Mouse (Mus musculus) lung, postnatal 0 days (tissue): ENCODE data around the gene Ubap2. TPM values are rescaled to one million over a fixed set of nuclear protein-coding genes. Genes with fewer than 3 reads are reported as not detected.
A peak's percentile ranks its signal among the peaks of the same experiment; 100 is the strongest.

Experiments used
- ATAC-seq: fragments of 200-750 bp; cut with Nextera tagmentation; 2 replicates; pipeline ENCODE4 v1.8.0; 2017; ENCODE audit warnings: moderate library complexity
- DNase-seq: peaks from one replicate; pipeline ENCODE4 v3.0.0-alpha.2; 2016; ENCODE audit warnings: low spot score
- H3K27ac ChIP-seq: fragments of 300-500 bp; sonication (generic); 2 replicates; pipeline ENCODE4 v1.5.1; 2014; ENCODE audit warnings: antibody characterized with exemption, mild to moderate bottlenecking, low read length, mixed read lengths
- H3K27me3 ChIP-seq: fragments of 300-500 bp; sonication (generic); replicated peaks from 2 replicates; pipeline ENCODE4 v1.6.1; 2014; ENCODE audit warnings: low read length, mixed read lengths; ENCODE audit not compliant: insufficient read depth
- H3K36me3 ChIP-seq: fragments of 300-500 bp; sonication (generic); 2 replicates; pipeline ENCODE4 v1.6.1; 2014; ENCODE audit warnings: low read length, mixed read lengths; ENCODE audit not compliant: insufficient read depth
- H3K4me1 ChIP-seq: fragments of 300-500 bp; sonication (generic); 2 replicates; pipeline ENCODE4 v1.6.1; 2014; ENCODE audit warnings: antibody characterized with exemption, low read depth, low read length, mixed read lengths; ENCODE audit not compliant: insufficient read depth
- H3K4me2 ChIP-seq: fragments of 300-500 bp; sonication (generic); replicated peaks from 2 replicates; pipeline ENCODE4 v1.6.1; 2014; ENCODE audit warnings: low read depth, mild to moderate bottlenecking, low read length, moderate library complexity, mixed read lengths
- H3K4me3 ChIP-seq: fragments of 300-500 bp; sonication (generic); 2 replicates; pipeline ENCODE4 v1.5.1; 2014; ENCODE audit warnings: low read depth, low read length
- H3K9ac ChIP-seq: fragments of 300-500 bp; sonication (generic); replicated peaks from 2 replicates; pipeline ENCODE4 v1.6.1; 2014; ENCODE audit warnings: low read depth, mild to moderate bottlenecking
- H3K9me3 ChIP-seq: fragments of 300-500 bp; sonication (generic); 2 replicates; pipeline ENCODE4 v1.6.1; 2016; ENCODE audit warnings: low read length, mixed read lengths
- CTCF ChIP-seq: IDR thresholded peaks from 2 replicates; pipeline ENCODE4 v1.5.1; 2016; ENCODE audit warnings: antibody characterized with exemption, mild to moderate bottlenecking
- EP300 ChIP-seq: IDR thresholded peaks from 2 replicates; pipeline ENCODE4 v1.6.1; 2016; ENCODE audit warnings: antibody characterized with exemption, mild to moderate bottlenecking, control low read depth
- WGBS: fragments of 180-500 bp; shearing (Covaris S2); extraction: QIAGEN DNeasy Blood & Tissue Kit; methylation state at CpG from one replicate; pipeline ENCODE4 v1.1.7; 2014; 5-methylcytosine and 5-hydroxymethylcytosine counted together
- polyA plus RNA-seq: library from polyadenylated mRNA; unstranded; fragments of >200 nt; fragmentation: Nextera tagmentation; extraction: Ambion mirVana; gene quantifications from 2 replicates; pipeline ENCODE4 v1.2.1, GENCODE M21; 2015

The Ubap2 gene
- polyA plus RNA-seq, 1 experiment from 2014 or later: 18.2 TPM

- Histone ChIP-seq H3K4me3 (no peak overlapping the region), H3K27me3 (no peaks in the 10 kb centered on the region), H3K36me3 (peaks cover 22% of the 10 kb centered on the region; the same call in 1 of the 2 replicates), H3K4me1 (no peaks in the 10 kb centered on the region), H3K4me2 (no peak overlapping the region), H3K27ac (no peak overlapping the region), H3K9ac (no peak overlapping the region), H3K9me3 (no peaks in the 10 kb centered on the region)
- DNase-seq (peak; percentile 46), ATAC-seq (no peak)
- TF ChIP-seq EP300 (no peak), CTCF (peak; percentile 47)
- 76% methylated on average over 1 of the region's 1 CpGs for WGBS
Observed at GRCm38 (mm10) chr4:41225412-41225811, 49.5 kb downstream of the Ubap2 start.

- ATAC-seq (peak; percentile 82), DNase-seq (peak; percentile 69)
- Histone ChIP-seq H3K4me3 (no peak overlapping the region), H3K27me3 (no peaks in the 10 kb centered on the region), H3K4me1 (no peaks in the 10 kb centered on the region), H3K36me3 (peaks cover 54% of the 10 kb centered on the region), H3K4me2 (no peak overlapping the region), H3K9ac (no peak overlapping the region), H3K9me3 (no peaks in the 10 kb centered on the region), H3K27ac (no peak overlapping the region)
- TF ChIP-seq EP300: no peak
- no peak for TF ChIP-seq CTCF
- 58% methylated on average over 4 of the region's 4 CpGs for WGBS
Observed at GRCm38 (mm10) chr4:41208050-41208449, 66.9 kb downstream of the Ubap2 start.

- ATAC-seq: no peak
- no peak for DNase-seq
- WGBS: 70% methylated on average over 8 of the region's 8 CpGs
- H3K36me3 ChIP-seq: peaks cover 63% of the 10 kb centered on the region
- TF ChIP-seq EP300 (no peak), CTCF (no peak)
- H3K9me3 ChIP-seq: no peaks in the 10 kb centered on the region
- no peak overlapping the region for H3K4me3 ChIP-seq
- no peaks in the 10 kb centered on the region for H3K27me3 ChIP-seq
- no peak overlapping the region for H3K9ac ChIP-seq
- no peaks in the 10 kb centered on the region for H3K4me1 ChIP-seq
- no peak overlapping the region for H3K27ac ChIP-seq
- no peak overlapping the region for H3K4me2 ChIP-seq
Observed at GRCm38 (mm10) chr4:41205751-41206150, 69.2 kb downstream of the Ubap2 start.

- Histone ChIP-seq H3K27me3 (no peaks in the 10 kb centered on the region), H3K27ac (no peak overlapping the region), H3K9ac (no peak overlapping the region), H3K9me3 (no peaks in the 10 kb centered on the region), H3K4me2 (no peak overlapping the region), H3K36me3 (peaks cover 73% of the 10 kb centered on the region), H3K4me1 (no peaks in the 10 kb centered on the region), H3K4me3 (no peak overlapping the region)
- TF ChIP-seq EP300 (no peak), CTCF (no peak)
- no peak for ATAC-seq
- no peak for DNase-seq
- 84% methylated on average over 8 of the region's 8 CpGs for WGBS
Observed at GRCm38 (mm10) chr4:41202135-41202534, 72.8 kb downstream of the Ubap2 start.

GRCm38 (mm10) chr4:41196861-41197610 lies 77.9 kb downstream of the Ubap2 start:
- no peak overlapping the region for H3K4me3 ChIP-seq
- H3K27ac ChIP-seq: no peak overlapping the region
- H3K36me3 ChIP-seq: peaks cover 52% of the 10 kb centered on the region
- H3K9ac ChIP-seq: no peak overlapping the region
- WGBS: 50% methylated on average over 3 of the region's 3 CpGs
- no peaks in the 10 kb centered on the region for H3K27me3 ChIP-seq
- no peak overlapping the region for H3K4me2 ChIP-seq
- no peaks in the 10 kb centered on the region for H3K4me1 ChIP-seq
- TF ChIP-seq EP300 (no peak), CTCF (peak; percentile 6; the same call in 1 of the 2 replicates)
- ATAC-seq (peak; percentile 63), DNase-seq (peak; percentile 56)
- no peaks in the 10 kb centered on the region for H3K9me3 ChIP-seq

GRCm38 (mm10) chr4:41195328-41195727 lies 79.6 kb downstream of the Ubap2 start:
- Histone ChIP-seq H3K36me3 (peaks cover 45% of the 10 kb centered on the region), H3K4me3 (no peak overlapping the region), H3K9me3 (no peaks in the 10 kb centered on the region), H3K4me2 (no peak overlapping the region), H3K27me3 (no peaks in the 10 kb centered on the region), H3K4me1 (no peaks in the 10 kb centered on the region), H3K27ac (no peak overlapping the region), H3K9ac (no peak overlapping the region)
- ATAC-seq: no peak
- TF ChIP-seq CTCF: no peak
- no peak for TF ChIP-seq EP300
- WGBS: 87% methylated on average over 15 of the region's 15 CpGs
- DNase-seq: no peak
